ENCODE assay signal across 8 mouse cellular contexts in genomic region chr4:152435255-152435654, GRCm38 (mm10). TPM values are rescaled to one million over a fixed set of nuclear protein-coding genes. Genes with fewer than 3 reads are reported as not detected.
DNase-seq lines count a peak whose midpoint lies in the region; ATAC-seq and TF ChIP-seq lines count a peak whose summit lies in the region.

No protein-coding gene starts in this region.

- peak; percentile 47; the same call in 1 of the 2 replicates for ATAC-seq in cerebellum, adult (ENCODE audit: insufficient number of reproducible peaks, low FRiP score, low TSS enrichment)
- peak; percentile 78 for ATAC-seq in forebrain, embryonic 14.5 days
- ATAC-seq in lung, postnatal 0 days: peak; percentile 67

- H3K4me1 ChIP-seq in forebrain, embryonic 14.5 days (ENCODE audit: control insufficient read depth, insufficient read depth, low read length): no peaks in the 10 kb centered on the region
- no peaks in the 10 kb centered on the region for H3K4me1 ChIP-seq in lung, postnatal 0 days (ENCODE audit: insufficient read depth, low read depth, low read length)

- H3K4me3 ChIP-seq in forebrain, embryonic 14.5 days (ENCODE audit: low read depth, low read length): peak overlapping the region; percentile 24; the same call in 1 of the 2 replicates
- H3K4me3 ChIP-seq in lung, postnatal 0 days (ENCODE audit: low read depth, low read length): no peak overlapping the region

- intact Hi-C loops in heart, postnatal 14 days (cut with DNase I): loop anchor here (1.0 to 10.0 kb wide), 4 partner anchors 56 to 262 kb away; no protein-coding TSS in a partner anchor

- TF ChIP-seq EP300 in lung, postnatal 0 days (IDR thresholded peaks at IDR 0.05): no peak

- no peaks in the 10 kb centered on the region for H3K27me3 ChIP-seq in forebrain, embryonic 14.5 days (replicated peaks; ENCODE audit: control insufficient read depth, insufficient read depth, low read length)
- H3K27me3 ChIP-seq in lung, postnatal 0 days (replicated peaks; ENCODE audit: insufficient read depth, low read length): no peaks in the 10 kb centered on the region

- no peaks in the 10 kb centered on the region for H3K9me3 ChIP-seq in forebrain, embryonic 14.5 days (replicated peaks; ENCODE audit: control insufficient read depth, low read length)
- H3K9me3 ChIP-seq in lung, postnatal 0 days (ENCODE audit: low read length): no peaks in the 10 kb centered on the region

- H3K27ac ChIP-seq in forebrain, embryonic 14.5 days (ENCODE audit: low read depth, low read length): 0 out of 2 replicates have a peak overlapping the region, but pooled peaks have one; percentile 16
- H3K27ac ChIP-seq in lung, postnatal 0 days (ENCODE audit: low read length): no peak overlapping the region

- DNase-seq in ES-CJ7 (ENCODE audit: low read depth, low spot score): peak; percentile 46
- peak; percentile 83 for DNase-seq in forebrain, embryonic 14.5 days (ENCODE audit: low spot score)
- peak; percentile 78 to 87 for DNase-seq in heart, postnatal 14 days
- DNase-seq in large intestine, adult 2 months (ENCODE audit: low read depth, low spot score): peak; percentile 7
- DNase-seq in lung, postnatal 0 days (ENCODE audit: low spot score): peak; percentile 65
- peak; percentile 67 for DNase-seq in ovary, postnatal 36 days (ENCODE audit: low spot score)
- peak; percentile 60 for DNase-seq in urinary bladder, adult 2 months (ENCODE audit: low spot score)

- H3K36me3 ChIP-seq in forebrain, embryonic 14.5 days (ENCODE audit: control insufficient read depth, insufficient read depth, low read length): no peaks in the 10 kb centered on the region
- H3K36me3 ChIP-seq in lung, postnatal 0 days (ENCODE audit: insufficient read depth, low read length): no peaks in the 10 kb centered on the region

- peak overlapping the region; percentile 61 for H3K4me2 ChIP-seq in forebrain, embryonic 14.5 days (ENCODE audit: low read length)
- H3K4me2 ChIP-seq in lung, postnatal 0 days (replicated peaks; ENCODE audit: low read depth, low read length): 0 out of 2 replicates have a peak overlapping the region, but pooled peaks have one; percentile 5

- 8% methylated on average over 10 of the region's 10 CpGs for WGBS in forebrain, embryonic 14.5 days
- 19% methylated on average over 10 of the region's 10 CpGs for WGBS in large intestine, adult 2 months
- WGBS in lung, postnatal 0 days: 13% methylated on average over 10 of the region's 10 CpGs

- peak; percentile 85 for TF ChIP-seq CTCF in lung, postnatal 0 days (IDR thresholded peaks at IDR 0.05)

- peak overlapping the region; percentile 32; the same call in 1 of the 2 replicates for H3K9ac ChIP-seq in forebrain, embryonic 14.5 days (ENCODE audit: low read length)
- H3K9ac ChIP-seq in lung, postnatal 0 days (replicated peaks; ENCODE audit: low read depth): no peak overlapping the region

RNA-seq across cellular contexts. Expression of gene Nphp4, which starts 41.3 kb away (rescaled TPM):
- polyA plus RNA-seq in forebrain, embryonic 14.5 days (2014; fragmentation: Nextera tagmentation; extraction: Ambion mirVana): 3.6 and 4.4 TPM in 2 replicates
- 1 to 10 TPM; 1.8 to 2.3 TPM for total RNA-seq in heart, postnatal 14 days (2021)
- polyA plus RNA-seq in large intestine, adult 2 months (2012; rRNA removed): 0.60 and 0.73 TPM in 2 replicates
- polyA plus RNA-seq in lung, postnatal 0 days (2015; fragmentation: Nextera tagmentation; extraction: Ambion mirVana): 0.75 and 0.95 TPM in 2 replicates
- polyA plus RNA-seq in urinary bladder, adult 2 months (2012; rRNA removed): 1.2 and 1.6 TPM in 2 replicates

RNA-seq across cellular contexts. Expression of gene Kcnab2, which starts 42.4 kb away (rescaled TPM):
- polyA plus RNA-seq in forebrain, embryonic 14.5 days (2014; fragmentation: Nextera tagmentation; extraction: Ambion mirVana): 11.2 and 13.4 TPM in 2 replicates
- total RNA-seq in heart, postnatal 14 days (2021): 1 to 10 TPM; 2.1 to 4.2 TPM
- 4.8 and 5.8 TPM in 2 replicates for polyA plus RNA-seq in large intestine, adult 2 months (2012; rRNA removed)
- 2.6 and 2.9 TPM in 2 replicates for polyA plus RNA-seq in lung, postnatal 0 days (2015; fragmentation: Nextera tagmentation; extraction: Ambion mirVana)
- 1.8 and 2.7 TPM in 2 replicates for polyA plus RNA-seq in urinary bladder, adult 2 months (2012; rRNA removed)

Comparison
In these comparisons a context has a peak if more than half of its experiments do, and no peak if none do; other contexts are left out.
1. DNase-seq: peak in every context shown above with its lines; median percentile 83 in forebrain, embryonic 14.5 days; 82 in heart, postnatal 14 days; 67 in ovary, postnatal 36 days; 65 in lung, postnatal 0 days; 60 in urinary bladder, adult 2 months; 46 in ES-CJ7; 7 in large intestine, adult 2 months.